Mouse (Mus musculus): ENCODE data around the gene Tdrd12.

The Tdrd12 gene

GRCm38 (mm10) chr7:35447996-35448846, 89.3 kb downstream of the Tdrd12 start, which contains the start of gene Slc7a9:
TSS of gene Slc7a9 (plus strand) at chr7:35448796.
- no peak for DNase-seq

DNA sequence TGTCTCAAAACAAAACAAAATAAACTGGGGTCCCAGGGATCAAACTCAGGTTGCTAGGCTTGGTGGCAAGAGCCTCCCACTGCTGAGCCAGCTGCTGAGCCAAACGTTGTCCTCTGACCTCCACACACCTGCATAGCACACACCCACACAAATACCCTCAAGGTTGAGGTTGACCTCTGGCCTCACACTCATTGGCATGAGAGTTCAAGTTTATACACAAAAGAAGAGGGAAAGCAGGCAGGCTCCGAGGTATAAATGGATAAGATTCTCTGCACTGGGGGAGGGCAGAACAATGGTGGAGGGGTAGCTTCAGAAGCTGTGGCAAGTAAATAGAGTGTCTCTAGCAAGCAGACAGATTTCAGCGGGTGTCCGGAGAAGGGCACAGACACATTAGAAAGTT, 90.0 kb downstream of the Tdrd12 start:
- no peak for DNase-seq

- DNase-seq = no peak
These were observed 102.3 kb downstream of the Tdrd12 start for GRCm38 (mm10) chr7:35435266-35435665.

GRCm38 (mm10) chr7:35428146-35428545, 109.4 kb downstream of the Tdrd12 start:
- DNase-seq = no peak

- DNase-seq = no peak
These were observed 114.5 kb downstream of the Tdrd12 start for GRCm38 (mm10) chr7:35423071-35423470.

All from cerebellum, adult 18-20 months (tissue).